Comparison of ENCODE assay signal across 8 mouse cellular contexts in genomic region chr14:14345113-14345871, GRCm38 (mm10). TPM values are rescaled to one million over a fixed set of nuclear protein-coding genes. Genes with fewer than 3 reads are reported as not detected.
A peak's percentile ranks its signal among the peaks of the same experiment; 100 is the strongest.
DNase-seq lines count a peak whose midpoint lies in the region; ATAC-seq and TF ChIP-seq lines count a peak whose summit lies in the region.

No protein-coding gene starts in this region.

- H3K79me2 ChIP-seq in heart, adult 2 months (replicated peaks; ENCODE audit: control insufficient read depth, insufficient read depth, low read length) = no peaks in the 10 kb centered on the region

- H3K27me3 ChIP-seq in embryonic facial prominence, embryonic 15.5 days = no peaks in the 10 kb centered on the region
- no peaks in the 10 kb centered on the region for H3K27me3 ChIP-seq in heart, adult 2 months (ENCODE audit: control insufficient read depth, insufficient read depth, low read length)
- no peaks in the 10 kb centered on the region for H3K27me3 ChIP-seq in limb, embryonic 14.5 days (ENCODE audit: control insufficient read depth, insufficient read depth, low read length)
- H3K27me3 ChIP-seq in midbrain, embryonic 16.5 days (ENCODE audit: control insufficient read depth, insufficient read depth, low read depth, low read length) = no peaks in the 10 kb centered on the region
- no peaks in the 10 kb centered on the region for H3K27me3 ChIP-seq in spleen, adult 2 months (ENCODE audit: control insufficient read depth, insufficient read depth, low read length)

- 14% methylated on average over 40 of the region's 40 CpGs for WGBS in bone marrow, adult 2 months
- 5% methylated on average over 40 of the region's 40 CpGs for WGBS in embryonic facial prominence, embryonic 15.5 days
- 4% methylated on average over 39 of the region's 40 CpGs for WGBS in heart, adult 2 months
- WGBS in limb, embryonic 14.5 days = 6% methylated on average over 38 of the region's 40 CpGs
- WGBS in midbrain, embryonic 16.5 days = 5% methylated on average over 37 of the region's 40 CpGs
- WGBS in spleen, adult 2 months = 7% methylated on average over 40 of the region's 40 CpGs

- peak overlapping the region; percentile 93 for H3K27ac ChIP-seq in bone marrow, adult 2 months (ENCODE audit: control insufficient read depth, insufficient read depth, low read depth, low read length, poor library complexity)
- peak overlapping the region; percentile 77 for H3K27ac ChIP-seq in embryonic facial prominence, embryonic 15.5 days (replicated peaks)
- H3K27ac ChIP-seq in heart, adult 2 months = peak overlapping the region; percentile 83
- H3K27ac ChIP-seq in limb, embryonic 14.5 days (replicated peaks; ENCODE audit: low read depth, low read length) = peak overlapping the region; percentile 70; the same call in 1 of the 2 replicates
- peak overlapping the region; percentile 77 for H3K27ac ChIP-seq in midbrain, embryonic 16.5 days (ENCODE audit: low read length)
- H3K27ac ChIP-seq in spleen, adult 2 months (ENCODE audit: insufficient read depth, low read length) = peak overlapping the region; percentile 90

- peak; percentile 93 for DNase-seq in 416B (ENCODE audit: low read depth)
- peak; percentile 90 to 93 for DNase-seq in heart, adult 2 months
- DNase-seq in kidney, adult 8-10 months = peak; percentile 85 to 89
- peak; percentile 91 for DNase-seq in limb, embryonic 14.5 days (ENCODE audit: low spot score)
- DNase-seq in spleen, adult 2 months (ENCODE audit: low read depth in 1 of 2, low spot score in 2 of 2) = peak; percentile 94

- ATAC-seq in embryonic facial prominence, embryonic 15.5 days (ENCODE audit: insufficient number of reproducible peaks, low FRiP score, low TSS enrichment, low read depth) = peak; percentile 84
- peak; percentile 85 for ATAC-seq in limb, embryonic 14.5 days (ENCODE audit: low FRiP score, low read depth)
- ATAC-seq in midbrain, embryonic 16.5 days = peak; percentile 86

- intact Hi-C loops in heart, adult 2 months (cut with DNase I) = loop anchor here (10.0 kb wide), 3 partner anchors 220 to 520 kb away; partner anchors contain the start of genes Psmd6 and Slc4a7

- H3K4me1 ChIP-seq in bone marrow, adult 2 months (ENCODE audit: control insufficient read depth, insufficient read depth, low read length) = no peaks in the 10 kb centered on the region
- H3K4me1 ChIP-seq in embryonic facial prominence, embryonic 15.5 days = peaks cover 6% of the 10 kb centered on the region; the same call in 1 of the 2 replicates
- H3K4me1 ChIP-seq in heart, adult 2 months (ENCODE audit: control insufficient read depth, insufficient read depth, low read length) = no peaks in the 10 kb centered on the region
- H3K4me1 ChIP-seq in limb, embryonic 14.5 days (ENCODE audit: control insufficient read depth, insufficient read depth, low read length) = no peaks in the 10 kb centered on the region
- H3K4me1 ChIP-seq in midbrain, embryonic 16.5 days (ENCODE audit: control insufficient read depth, insufficient read depth, low read length) = no peaks in the 10 kb centered on the region
- no peaks in the 10 kb centered on the region for H3K4me1 ChIP-seq in spleen, adult 2 months (ENCODE audit: control insufficient read depth, insufficient read depth, insufficient read length)

- TF ChIP-seq CTCF in bone marrow, adult 2 months (IDR thresholded peaks at IDR 0.05; ENCODE audit: control insufficient read depth, insufficient read depth, low read length) = peak; percentile 84
- TF ChIP-seq CTCF in heart, adult 2 months (IDR thresholded peaks at IDR 0.05) = peak; percentile 70
- TF ChIP-seq CTCF in spleen, adult 2 months (IDR thresholded peaks at IDR 0.05; ENCODE audit: extremely low read depth, insufficient read depth, insufficient read length, insufficient replicate concordance) = peak; percentile 57; the same call in 1 of the 2 replicates

- peak overlapping the region; percentile 31; the same call in 1 of the 2 replicates for H3K9ac ChIP-seq in embryonic facial prominence, embryonic 15.5 days
- H3K9ac ChIP-seq in heart, adult 2 months (ENCODE audit: low read depth, low read length) = peak overlapping the region; percentile 37
- H3K9ac ChIP-seq in limb, embryonic 14.5 days (ENCODE audit: low read depth, low read length, severe bottlenecking) = peak overlapping the region; percentile 66
- H3K9ac ChIP-seq in midbrain, embryonic 16.5 days (ENCODE audit: low read depth, low read length) = peak overlapping the region; percentile 76

- H3K4me3 ChIP-seq in bone marrow, adult 2 months (replicated peaks; ENCODE audit: control insufficient read depth, low read depth, low read length) = peak overlapping the region; percentile 93
- H3K4me3 ChIP-seq in embryonic facial prominence, embryonic 15.5 days (replicated peaks) = peak overlapping the region; percentile 65
- H3K4me3 ChIP-seq in heart, adult 2 months = peak overlapping the region; percentile 77
- H3K4me3 ChIP-seq in limb, embryonic 14.5 days (replicated peaks; ENCODE audit: low read length) = peak overlapping the region; percentile 65
- peak overlapping the region; percentile 64 for H3K4me3 ChIP-seq in midbrain, embryonic 16.5 days (ENCODE audit: low read depth, low read length)
- peak overlapping the region; percentile 86; the same call in 1 of the 2 replicates for H3K4me3 ChIP-seq in spleen, adult 2 months (ENCODE audit: extremely low read depth, insufficient read depth, insufficient read length)

- H3K36me3 ChIP-seq in embryonic facial prominence, embryonic 15.5 days = peaks cover 4% of the 10 kb centered on the region; the same call in 1 of the 2 replicates
- no peaks in the 10 kb centered on the region for H3K36me3 ChIP-seq in heart, adult 2 months (ENCODE audit: control insufficient read depth, insufficient read depth, low read length)
- H3K36me3 ChIP-seq in limb, embryonic 14.5 days (ENCODE audit: control insufficient read depth, insufficient read depth, low read length) = no peaks in the 10 kb centered on the region
- H3K36me3 ChIP-seq in midbrain, embryonic 16.5 days (ENCODE audit: control insufficient read depth, insufficient read depth, low read length) = 0 out of 2 replicates have a peak, but pooled peaks cover 3% of the 10 kb centered on the region
- no peaks in the 10 kb centered on the region for H3K36me3 ChIP-seq in spleen, adult 2 months (ENCODE audit: control insufficient read depth, insufficient read depth, low read length)

- no peak for TF ChIP-seq POLR2A in bone marrow, adult 2 months (IDR thresholded peaks at IDR 0.05; ENCODE audit: borderline replicate concordance, control insufficient read depth, low read depth, low read length)
- TF ChIP-seq POLR2A in heart, adult 2 months (IDR thresholded peaks at IDR 0.05; ENCODE audit: insufficient read depth, low read depth, low read length) = 0 out of 2 replicates have a peak, but pooled peaks have one; percentile 21
- no peak for TF ChIP-seq POLR2A in limb, embryonic 14.5 days (IDR thresholded peaks at IDR 0.05; ENCODE audit: borderline replicate concordance, extremely low read depth, insufficient read depth, insufficient read length)
- no peak; the same call in 1 of the 2 replicates for TF ChIP-seq POLR2A in spleen, adult 2 months (IDR thresholded peaks at IDR 0.05; ENCODE audit: low read depth, low read length)

- peaks cover 36% of the 10 kb centered on the region for H3K9me3 ChIP-seq in embryonic facial prominence, embryonic 15.5 days (replicated peaks)
- H3K9me3 ChIP-seq in limb, embryonic 14.5 days (ENCODE audit: control insufficient read depth, low read length) = peaks cover 37% of the 10 kb centered on the region
- H3K9me3 ChIP-seq in midbrain, embryonic 16.5 days (replicated peaks; ENCODE audit: control insufficient read depth, low read length, poor library complexity, severe bottlenecking) = peaks cover 14% of the 10 kb centered on the region; the same call in 1 of the 2 replicates

- peak overlapping the region; percentile 80 for H3K4me2 ChIP-seq in embryonic facial prominence, embryonic 15.5 days (replicated peaks)
- peak overlapping the region; percentile 85 for H3K4me2 ChIP-seq in limb, embryonic 14.5 days (replicated peaks; ENCODE audit: low read depth, low read length, severe bottlenecking)
- H3K4me2 ChIP-seq in midbrain, embryonic 16.5 days (ENCODE audit: low read length) = peak overlapping the region; percentile 79

- 0 out of 2 replicates have a peak, but pooled peaks have one; percentile 56 for TF ChIP-seq EP300 in heart, adult 2 months (IDR thresholded peaks at IDR 0.05; ENCODE audit: insufficient read depth, low read depth, low read length)

RNA-seq across cellular contexts. Expression of gene Il3ra, which starts 0.8 kb away (rescaled TPM):
- 44.2 and 82.3 TPM in 2 replicates for polyA plus RNA-seq in bone marrow, adult 2 months (2011; ENCODE audit: insufficient read depth, insufficient read length, low replicate concordance, missing spikeins)
- 5.2 and 5.7 TPM in 2 replicates for polyA plus RNA-seq in embryonic facial prominence, embryonic 15.5 days (2015; fragmentation: Nextera tagmentation; extraction: Ambion mirVana)
- 1 to 10 TPM; 2.6 to 3.7 TPM for total RNA-seq in heart, adult 2 months (2021)
- polyA plus RNA-seq in heart, adult 2 months (2012; rRNA removed) = 9.9 and 18.4 TPM in 2 replicates
- polyA plus RNA-seq in limb, embryonic 14.5 days (2012; rRNA removed) = 35.5 and 53.2 TPM in 2 replicates
- 4.4 and 6.0 TPM in 2 replicates for polyA plus RNA-seq in limb, embryonic 14.5 days (2014; fragmentation: Nextera tagmentation; extraction: Ambion mirVana)
- polyA plus RNA-seq in midbrain, embryonic 16.5 days (2015; fragmentation: Nextera tagmentation; extraction: Ambion mirVana) = 2.3 and 2.7 TPM in 2 replicates
- 56.9 and 65.3 TPM in 2 replicates for polyA plus RNA-seq in spleen, adult 2 months (2012; rRNA removed)

RNA-seq across cellular contexts. Expression of gene Olfr31, which starts 22.7 kb away (rescaled TPM):
- not detected in 2 replicates for polyA plus RNA-seq in bone marrow, adult 2 months (2011; ENCODE audit: insufficient read depth, insufficient read length, low replicate concordance, missing spikeins)
- not detected in 2 replicates for polyA plus RNA-seq in embryonic facial prominence, embryonic 15.5 days (2015; fragmentation: Nextera tagmentation; extraction: Ambion mirVana)
- not detected for total RNA-seq in heart, adult 2 months (2021)
- not detected in 2 replicates for polyA plus RNA-seq in heart, adult 2 months (2012; rRNA removed)
- polyA plus RNA-seq in limb, embryonic 14.5 days (2012; rRNA removed) = not detected in 2 replicates
- polyA plus RNA-seq in limb, embryonic 14.5 days (2014; fragmentation: Nextera tagmentation; extraction: Ambion mirVana) = not detected in 2 replicates
- 0.22 TPM in 1 of 2 replicates, not detected in the other for polyA plus RNA-seq in midbrain, embryonic 16.5 days (2015; fragmentation: Nextera tagmentation; extraction: Ambion mirVana)
- not detected in 2 replicates for polyA plus RNA-seq in spleen, adult 2 months (2012; rRNA removed)

RNA-seq across cellular contexts. Expression of gene Olfr721-ps1, which starts 55.8 kb away (rescaled TPM):
- not detected in 2 replicates for polyA plus RNA-seq in bone marrow, adult 2 months (2011; ENCODE audit: insufficient read depth, insufficient read length, low replicate concordance, missing spikeins)
- polyA plus RNA-seq in embryonic facial prominence, embryonic 15.5 days (2015; fragmentation: Nextera tagmentation; extraction: Ambion mirVana) = 0.45 TPM in 1 of 2 replicates, not detected in the other
- not detected for total RNA-seq in heart, adult 2 months (2021)
- not detected in 2 replicates for polyA plus RNA-seq in heart, adult 2 months (2012; rRNA removed)
- polyA plus RNA-seq in limb, embryonic 14.5 days (2012; rRNA removed) = not detected in 2 replicates
- not detected in 2 replicates for polyA plus RNA-seq in limb, embryonic 14.5 days (2014; fragmentation: Nextera tagmentation; extraction: Ambion mirVana)
- polyA plus RNA-seq in midbrain, embryonic 16.5 days (2015; fragmentation: Nextera tagmentation; extraction: Ambion mirVana) = not detected in 2 replicates
- not detected in 2 replicates for polyA plus RNA-seq in spleen, adult 2 months (2012; rRNA removed)

Comparison
In these comparisons a context has a peak if more than half of its experiments do, and no peak if none do; other contexts are left out.
1. Peak in every context shown above with its lines: DNase-seq, ATAC-seq, H3K4me3 ChIP-seq and H3K27ac ChIP-seq.